Mouse (Mus musculus) myocyte (in vitro differentiated cells): Measurements from ENCODE around the gene Pcbp4. TPM values are rescaled to one million over a fixed set of nuclear protein-coding genes. Genes with fewer than 3 reads are reported as not detected.

Experiments used
- H3K27me3 ChIP-seq: one replicate; pipeline ENCODE4 v1.6.1; 2011; ENCODE audit not compliant: control insufficient read depth, insufficient read depth, insufficient read length
- H3K36me3 ChIP-seq: one replicate; pipeline ENCODE4 v1.6.1; 2011; ENCODE audit not compliant: control insufficient read depth, insufficient read depth
- H3K4me2 ChIP-seq: one replicate; pipeline ENCODE4 v1.6.1; 2011; ENCODE audit warnings: low read depth, control low read depth
- H3K4me3 ChIP-seq: one replicate; pipeline ENCODE4 v1.5.1; 2011; ENCODE audit warnings: mild to moderate bottlenecking, control low read depth, moderate library complexity
- H3K79me2 ChIP-seq: one replicate; pipeline ENCODE4 v1.6.1; 2011; ENCODE audit not compliant: control insufficient read depth, insufficient read depth
- H3ac ChIP-seq: one replicate; pipeline ENCODE4 v1.6.1; 2011; ENCODE audit not compliant: control insufficient read depth, insufficient read length
- CEBPB ChIP-seq: IDR thresholded peaks from 2 replicates; pipeline ENCODE4 v1.6.1; 2011; ENCODE audit warnings: mild to moderate bottlenecking, moderate library complexity; ENCODE audit not compliant: poor library complexity, insufficient read depth, severe bottlenecking
- E2F4 ChIP-seq: IDR thresholded peaks from one replicate; pipeline ENCODE4 v1.6.1; 2011; ENCODE audit warnings: mild to moderate bottlenecking, control low read depth, moderate library complexity; ENCODE audit not compliant: insufficient read depth
- MAX ChIP-seq: IDR thresholded peaks from one replicate; pipeline ENCODE4 v1.6.1; 2011; ENCODE audit warnings: low read depth, mild to moderate bottlenecking, control low read depth
- MYOD1 ChIP-seq, 3 experiments: IDR thresholded peaks; one replicate each; pipeline ENCODE4 v1.6.1; 2011; ENCODE audit warnings: control low read depth in 2 of 3, low read depth in 2 of 3, mild to moderate bottlenecking in 2 of 3, moderate library complexity in 1 of 3; ENCODE audit not compliant: insufficient read length in 2 of 3, control insufficient read depth in 1 of 3
- MYOG ChIP-seq, 3 experiments: IDR thresholded peaks; one replicate each; pipeline ENCODE4 v1.6.1; 2011; ENCODE audit warnings: control low read depth in 2 of 3, low read depth in 2 of 3, mild to moderate bottlenecking in 2 of 3; ENCODE audit not compliant: insufficient read length in 2 of 3, control insufficient read depth in 1 of 3, insufficient read depth in 1 of 3
- POLR2A ChIP-seq: IDR thresholded peaks from one replicate; pipeline ENCODE4 v1.6.1; 2011; ENCODE audit warnings: low read depth, mild to moderate bottlenecking, control low read depth, moderate library complexity; ENCODE audit not compliant: insufficient read length
- POLR2AphosphoS2 ChIP-seq: IDR thresholded peaks from one replicate; pipeline ENCODE4 v1.6.1; 2011; ENCODE audit warnings: low read depth, control low read depth; ENCODE audit not compliant: insufficient read length
- REST ChIP-seq: IDR thresholded peaks from one replicate; pipeline ENCODE4 v1.6.1; 2011; ENCODE audit warnings: mild to moderate bottlenecking, control low read depth, moderate library complexity; ENCODE audit not compliant: insufficient read depth, insufficient read length
- SRF ChIP-seq: IDR thresholded peaks from one replicate; pipeline ENCODE4 v1.6.1; 2011; ENCODE audit warnings: low read depth; ENCODE audit not compliant: control insufficient read depth, insufficient read length
- TCF12 ChIP-seq: IDR thresholded peaks from one replicate; pipeline ENCODE4 v1.6.1; 2011; ENCODE audit warnings: mild to moderate bottlenecking, control low read depth; ENCODE audit not compliant: poor library complexity, insufficient read depth, severe bottlenecking
- TCF3 ChIP-seq: IDR thresholded peaks from one replicate; pipeline ENCODE4 v1.6.1; 2011; ENCODE audit warnings: low read depth, control low read depth; ENCODE audit not compliant: insufficient read length
- USF1 ChIP-seq: IDR thresholded peaks from one replicate; pipeline ENCODE4 v1.6.1; 2011; ENCODE audit warnings: low read depth, mild to moderate bottlenecking, control low read depth, moderate library complexity
- polyA plus RNA-seq: library from polyadenylated mRNA; unstranded; fragments of >200 nt; fragmentation: generic; extraction: Trizol; gene quantifications from one replicate; pipeline ENCODE4 v1.2.1, GENCODE M21; 2012; ENCODE audit warnings: missing spikeins

The Pcbp4 gene
- polyA plus RNA-seq, 1 experiment, result 274 TPM

- H3ac ChIP-seq, result peak overlapping the region; percentile 50
- H3K79me2 ChIP-seq, result peaks cover 63% of the 10 kb centered on the region
- H3K4me3 ChIP-seq, result peak overlapping the region; percentile 75
- peak overlapping the region; percentile 95 for H3K4me2 ChIP-seq
- H3K27me3 ChIP-seq, result no peaks in the 10 kb centered on the region
- H3K36me3 ChIP-seq, result peaks cover 8% of the 10 kb centered on the region
- no peak for TF ChIP-seq TCF3
- TF ChIP-seq TCF12, result no peak
- TF ChIP-seq USF1, result no peak
- TF ChIP-seq MYOD1 (IDR thresholded peaks at IDR 0.05; ENCODE audit: control insufficient read depth in 1 of 3, insufficient read length in 2 of 3, low read depth in 2 of 3), result no peak
- TF ChIP-seq POLR2A, result peak; percentile 12
Measured at GRCm38 (mm10) chr9:106457163-106457559, 4.1 kb downstream of the Pcbp4 start.

- Histone ChIP-seq H3K27me3 (no peaks in the 10 kb centered on the region), H3K4me2 (peak overlapping the region; percentile 95), H3ac (no peak overlapping the region), H3K79me2 (peaks cover 63% of the 10 kb centered on the region), H3K36me3 (peaks cover 8% of the 10 kb centered on the region), H3K4me3 (no peak overlapping the region)
- TF ChIP-seq TCF12 (no peak), POLR2AphosphoS2 (peak; percentile 18), CEBPB (no peak), REST (no peak), SRF (no peak), MAX (no peak)
Measured at GRCm38 (mm10) chr9:106457920-106458319, 4.8 kb downstream of the Pcbp4 start.

GRCm38 (mm10) chr9:106459946-106460345 lies 6.9 kb downstream of the Pcbp4 start:
- no peaks in the 10 kb centered on the region for H3K27me3 ChIP-seq
- no peak overlapping the region for H3K4me2 ChIP-seq
- peak; percentile 20 for TF ChIP-seq POLR2A
- no peak for TF ChIP-seq MYOD1 (IDR thresholded peaks at IDR 0.05; ENCODE audit: control insufficient read depth in 1 of 3, insufficient read length in 2 of 3, low read depth in 2 of 3)
- TF ChIP-seq POLR2AphosphoS2, result peak; percentile 52
- no peak overlapping the region for H3ac ChIP-seq
- peaks cover 53% of the 10 kb centered on the region for H3K79me2 ChIP-seq
- H3K4me3 ChIP-seq, result no peak overlapping the region
- peaks cover 13% of the 10 kb centered on the region for H3K36me3 ChIP-seq

- Histone ChIP-seq H3K79me2 (peaks cover 48% of the 10 kb centered on the region), H3K4me3 (no peak overlapping the region), H3K27me3 (no peaks in the 10 kb centered on the region), H3K36me3 (peaks cover 13% of the 10 kb centered on the region), H3K4me2 (no peak overlapping the region), H3ac (no peak overlapping the region)
- TF ChIP-seq POLR2AphosphoS2 (peak; percentile 56), E2F4 (no peak)
Measured at GRCm38 (mm10) chr9:106460401-106461025, 7.4 kb downstream of the Pcbp4 start.

DNA sequence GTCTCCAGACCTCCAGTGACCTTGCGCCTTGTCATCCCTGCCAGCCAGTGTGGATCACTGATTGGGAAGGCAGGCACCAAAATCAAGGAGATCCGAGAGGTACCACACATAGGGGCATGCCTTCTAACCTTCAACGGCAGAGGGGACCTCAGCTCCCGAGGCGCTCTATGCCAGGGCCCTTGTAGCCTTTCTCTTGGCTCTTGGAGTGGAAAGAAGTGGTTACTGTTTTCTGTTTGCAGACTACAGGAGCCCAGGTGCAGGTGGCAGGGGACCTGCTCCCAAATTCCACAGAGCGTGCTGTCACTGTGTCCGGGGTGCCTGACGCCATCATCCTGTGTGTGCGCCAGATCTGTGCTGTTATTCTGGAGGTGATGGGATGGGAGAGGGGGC lies 7.9 kb downstream of the Pcbp4 start:
- peaks cover 13% of the 10 kb centered on the region for H3K36me3 ChIP-seq

GRCm38 (mm10) chr9:106461641-106462429 lies 8.7 kb downstream of the Pcbp4 start:
- Histone ChIP-seq H3K36me3 (peaks cover 13% of the 10 kb centered on the region), H3ac (no peak overlapping the region), H3K4me3 (no peak overlapping the region), H3K4me2 (no peak overlapping the region), H3K27me3 (no peaks in the 10 kb centered on the region), H3K79me2 (peaks cover 34% of the 10 kb centered on the region)
- no peak for TF ChIP-seq MAX
- TF ChIP-seq POLR2AphosphoS2, result no peak
- TF ChIP-seq USF1, result no peak
- TF ChIP-seq MYOD1 (IDR thresholded peaks at IDR 0.05; ENCODE audit: control insufficient read depth in 1 of 3, insufficient read length in 2 of 3, low read depth in 2 of 3), result no peak
- no peak for TF ChIP-seq E2F4
- no peak for TF ChIP-seq TCF12
- TF ChIP-seq TCF3, result no peak
- TF ChIP-seq CEBPB, result no peak
- no peak for TF ChIP-seq SRF
- no peak for TF ChIP-seq REST

More for the DNA sequence above, 7.9 kb downstream of the Pcbp4 start:
- no peak overlapping the region for H3K4me3 ChIP-seq
- no peak overlapping the region for H3K4me2 ChIP-seq
- no peak for TF ChIP-seq MYOG (IDR thresholded peaks at IDR 0.05; ENCODE audit: control insufficient read depth in 1 of 3, insufficient read depth in 1 of 3, insufficient read length in 2 of 3, low read depth in 2 of 3)
- no peak for TF ChIP-seq MAX
- no peak for TF ChIP-seq USF1
- TF ChIP-seq SRF, result no peak
- TF ChIP-seq REST, result no peak
- TF ChIP-seq TCF3, result no peak
- no peak for TF ChIP-seq POLR2AphosphoS2
- TF ChIP-seq CEBPB, result no peak
- TF ChIP-seq POLR2A, result no peak
- H3ac ChIP-seq, result no peak overlapping the region
- no peaks in the 10 kb centered on the region for H3K27me3 ChIP-seq
- peaks cover 42% of the 10 kb centered on the region for H3K79me2 ChIP-seq
